Mouse (Mus musculus): ENCODE results near the gene Trim65. TPM values are rescaled to one million over a fixed set of nuclear protein-coding genes. Genes with fewer than 3 reads are reported as not detected.
A peak's percentile ranks its signal among the peaks of the same experiment; 100 is the strongest.

Trim65 gene
- polyA plus RNA-seq, 1 experiment from 2014 or later: 2.2 TPM

GRCm38 (mm10) chr11:116103572-116103971, 27.4 kb downstream of the Trim65 start:
- no peak for ATAC-seq (ENCODE audit: insufficient number of reproducible peaks, low FRiP score, low TSS enrichment, low read depth)
- peaks cover 26% of the 10 kb centered on the region for H3K27me3 ChIP-seq (ENCODE audit: control insufficient read depth, insufficient read depth, low read length)
- H3K4me3 ChIP-seq (ENCODE audit: low read depth, low read length): no peak overlapping the region
- H3K36me3 ChIP-seq (ENCODE audit: control insufficient read depth, insufficient read depth, low read length): no peaks in the 10 kb centered on the region
- H3K9ac ChIP-seq (ENCODE audit: low read length): no peak overlapping the region
- 0 out of 2 replicates have a peak overlapping the region, but pooled peaks have one; percentile 53 for H3K27ac ChIP-seq (replicated peaks; ENCODE audit: low read depth, low read length)
- H3K9me3 ChIP-seq (ENCODE audit: control insufficient read depth, low read length): no peaks in the 10 kb centered on the region
- H3K4me1 ChIP-seq (ENCODE audit: control insufficient read depth, insufficient read depth, low read length): peaks cover 31% of the 10 kb centered on the region
- no peak overlapping the region for H3K4me2 ChIP-seq (ENCODE audit: low read depth, severe bottlenecking)
- DNase-seq (ENCODE audit: low spot score): no peak
- 79% methylated on average over 12 of the region's 12 CpGs for WGBS

DNA sequence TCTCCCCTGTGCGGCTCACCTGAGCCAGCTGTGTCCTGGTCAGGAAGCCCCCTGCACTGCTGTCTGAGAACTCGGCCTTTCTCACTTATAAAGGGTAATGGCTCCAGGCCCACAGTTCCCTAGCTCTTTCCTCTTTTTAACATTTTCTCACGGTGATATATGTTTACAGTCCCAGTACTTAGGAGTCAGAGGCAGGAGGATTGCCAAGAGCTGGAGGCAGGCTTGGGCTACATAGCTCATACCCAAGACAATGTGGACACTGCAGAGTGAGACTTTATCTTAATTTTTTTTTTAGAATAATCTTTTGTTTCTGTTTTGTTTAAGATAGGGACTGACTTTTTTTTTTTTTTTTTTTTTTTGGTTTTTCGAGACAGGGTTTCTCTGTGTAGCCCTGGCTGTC, 28.5 kb downstream of the Trim65 start:
- Histone ChIP-seq H3K9ac (ENCODE audit: low read length) (no peak overlapping the region), H3K27me3 (ENCODE audit: control insufficient read depth, insufficient read depth, low read length) (peaks cover 15% of the 10 kb centered on the region), H3K4me2 (ENCODE audit: low read depth, severe bottlenecking) (no peak overlapping the region), H3K27ac (replicated peaks; ENCODE audit: low read depth, low read length) (peak overlapping the region; percentile 54), H3K9me3 (ENCODE audit: control insufficient read depth, low read length) (no peaks in the 10 kb centered on the region), H3K4me3 (ENCODE audit: low read depth, low read length) (no peak overlapping the region), H3K4me1 (ENCODE audit: control insufficient read depth, insufficient read depth, low read length) (peaks cover 25% of the 10 kb centered on the region), H3K36me3 (ENCODE audit: control insufficient read depth, insufficient read depth, low read length) (no peaks in the 10 kb centered on the region)
- ATAC-seq (ENCODE audit: insufficient number of reproducible peaks, low FRiP score, low TSS enrichment, low read depth): no peak
- DNase-seq (ENCODE audit: low spot score): no peak
- 65% methylated on average over 3 of the region's 4 CpGs for WGBS

DNA sequence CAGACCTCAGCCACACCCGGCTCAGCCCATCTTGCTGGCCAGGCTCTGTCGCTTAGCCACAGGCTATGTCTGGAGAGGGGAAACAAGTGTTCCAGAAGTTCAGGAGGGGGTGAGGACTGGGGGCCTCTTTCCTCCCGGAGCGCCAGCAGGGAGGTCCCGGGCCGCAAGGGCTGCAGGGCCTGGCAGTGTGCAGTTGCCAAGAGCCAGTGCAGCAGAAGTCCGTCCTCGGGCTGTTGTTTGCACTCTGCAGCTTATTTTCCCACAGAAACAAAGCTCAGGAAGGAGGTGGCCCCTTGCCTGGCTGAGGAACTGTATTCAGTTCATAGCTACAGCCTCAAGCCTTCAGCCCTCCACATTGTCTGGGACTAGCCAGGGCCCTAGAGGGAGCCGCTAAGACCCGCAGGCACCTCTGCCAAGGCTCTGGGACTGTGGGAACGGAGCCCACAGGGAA, 29.0 kb downstream of the Trim65 start:
- 54% methylated on average over 11 of the region's 11 CpGs for WGBS
- no peak overlapping the region for H3K4me2 ChIP-seq (ENCODE audit: low read depth, severe bottlenecking)

GRCm38 (mm10) chr11:116100839-116101238, 30.1 kb downstream of the Trim65 start:
- Histone ChIP-seq H3K4me3 (ENCODE audit: low read depth, low read length) (no peak overlapping the region), H3K9ac (ENCODE audit: low read length) (no peak overlapping the region), H3K9me3 (ENCODE audit: control insufficient read depth, low read length) (no peaks in the 10 kb centered on the region), H3K4me1 (ENCODE audit: control insufficient read depth, insufficient read depth, low read length) (peaks cover 11% of the 10 kb centered on the region), H3K36me3 (ENCODE audit: control insufficient read depth, insufficient read depth, low read length) (no peaks in the 10 kb centered on the region), H3K4me2 (ENCODE audit: low read depth, severe bottlenecking) (no peak overlapping the region), H3K27ac (replicated peaks; ENCODE audit: low read depth, low read length) (no peak overlapping the region), H3K27me3 (ENCODE audit: control insufficient read depth, insufficient read depth, low read length) (peaks cover 4% of the 10 kb centered on the region; the same call in 1 of the 2 replicates)
- DNase-seq (ENCODE audit: low spot score): no peak
- no peak for ATAC-seq (ENCODE audit: insufficient number of reproducible peaks, low FRiP score, low TSS enrichment, low read depth)
- 87% methylated on average over 7 of the region's 7 CpGs for WGBS

More for the DNA sequence above, 29.0 kb downstream of the Trim65 start:
- ATAC-seq (ENCODE audit: insufficient number of reproducible peaks, low FRiP score, low TSS enrichment, low read depth) (no peak), DNase-seq (ENCODE audit: low spot score) (no peak)
- peak overlapping the region; percentile 54 for H3K27ac ChIP-seq (replicated peaks; ENCODE audit: low read depth, low read length)
- H3K4me1 ChIP-seq (ENCODE audit: control insufficient read depth, insufficient read depth, low read length): peaks cover 20% of the 10 kb centered on the region
- 0 out of 2 replicates have a peak overlapping the region, but pooled peaks have one; percentile 8 for H3K9ac ChIP-seq (ENCODE audit: low read length)
- H3K36me3 ChIP-seq (ENCODE audit: control insufficient read depth, insufficient read depth, low read length): no peaks in the 10 kb centered on the region
- H3K9me3 ChIP-seq (ENCODE audit: control insufficient read depth, low read length): no peaks in the 10 kb centered on the region
- no peak overlapping the region for H3K4me3 ChIP-seq (ENCODE audit: low read depth, low read length)
- peaks cover 10% of the 10 kb centered on the region for H3K27me3 ChIP-seq (ENCODE audit: control insufficient read depth, insufficient read depth, low read length)

DNA sequence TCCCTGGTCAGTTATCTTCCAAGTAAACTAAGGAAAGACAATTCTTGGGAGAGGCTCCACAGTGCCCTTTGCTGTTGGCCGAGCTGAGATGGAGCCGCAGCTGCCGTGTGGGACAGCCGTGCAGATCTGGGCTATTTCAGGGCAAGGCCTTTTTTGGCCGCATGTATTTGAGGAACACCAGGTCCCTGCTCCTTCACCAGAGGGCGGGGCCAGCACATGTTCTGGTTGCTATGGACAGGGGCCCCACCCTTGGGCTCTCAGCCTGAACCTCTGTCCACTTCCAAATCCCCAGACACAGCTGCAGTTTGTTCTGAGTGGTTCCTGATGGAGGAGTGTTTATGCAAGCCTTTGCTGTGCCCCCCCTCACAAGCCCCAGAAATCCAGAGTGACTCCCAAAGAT, 30.5 kb downstream of the Trim65 start:
- Histone ChIP-seq H3K27ac (replicated peaks; ENCODE audit: low read depth, low read length) (no peak overlapping the region), H3K4me3 (ENCODE audit: low read depth, low read length) (no peak overlapping the region), H3K9ac (ENCODE audit: low read length) (no peak overlapping the region), H3K4me1 (ENCODE audit: control insufficient read depth, insufficient read depth, low read length) (peaks cover 11% of the 10 kb centered on the region), H3K4me2 (ENCODE audit: low read depth, severe bottlenecking) (no peak overlapping the region), H3K27me3 (ENCODE audit: control insufficient read depth, insufficient read depth, low read length) (no peaks in the 10 kb centered on the region), H3K9me3 (ENCODE audit: control insufficient read depth, low read length) (no peaks in the 10 kb centered on the region), H3K36me3 (ENCODE audit: control insufficient read depth, insufficient read depth, low read length) (no peaks in the 10 kb centered on the region)
- 78% methylated on average over 6 of the region's 6 CpGs for WGBS
- ATAC-seq (ENCODE audit: insufficient number of reproducible peaks, low FRiP score, low TSS enrichment, low read depth): no peak
- no peak for DNase-seq (ENCODE audit: low spot score)

DNA sequence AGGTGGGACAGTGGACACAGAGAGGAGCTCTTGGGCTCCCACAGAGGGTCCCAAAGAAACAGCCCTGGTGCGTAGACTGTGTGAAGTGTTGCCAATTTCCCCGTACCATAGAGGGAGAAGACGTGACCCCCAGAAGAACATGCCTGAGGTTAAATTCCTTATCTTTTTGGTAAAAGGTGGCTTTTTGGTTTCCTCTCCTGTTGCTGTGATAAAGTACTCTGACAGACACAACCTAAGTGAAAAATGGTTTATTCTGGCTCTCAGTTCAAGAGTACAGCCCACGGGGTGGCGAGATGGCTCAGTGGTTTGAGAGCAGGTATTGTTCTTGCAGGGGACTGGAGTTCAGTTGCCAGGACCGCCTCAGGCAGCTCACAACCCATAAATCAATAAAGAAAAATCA, 31.5 kb downstream of the Trim65 start:
- Histone ChIP-seq H3K27ac (replicated peaks; ENCODE audit: low read depth, low read length) (no peak overlapping the region), H3K4me3 (ENCODE audit: low read depth, low read length) (no peak overlapping the region), H3K4me1 (ENCODE audit: control insufficient read depth, insufficient read depth, low read length) (peaks cover 11% of the 10 kb centered on the region), H3K27me3 (ENCODE audit: control insufficient read depth, insufficient read depth, low read length) (no peaks in the 10 kb centered on the region), H3K4me2 (ENCODE audit: low read depth, severe bottlenecking) (no peak overlapping the region), H3K36me3 (ENCODE audit: control insufficient read depth, insufficient read depth, low read length) (no peaks in the 10 kb centered on the region), H3K9me3 (ENCODE audit: control insufficient read depth, low read length) (no peaks in the 10 kb centered on the region), H3K9ac (ENCODE audit: low read length) (no peak overlapping the region)
- 89% methylated on average over 6 of the region's 6 CpGs for WGBS
- DNase-seq (ENCODE audit: low spot score): no peak
- ATAC-seq (ENCODE audit: insufficient number of reproducible peaks, low FRiP score, low TSS enrichment, low read depth): no peak

DNA sequence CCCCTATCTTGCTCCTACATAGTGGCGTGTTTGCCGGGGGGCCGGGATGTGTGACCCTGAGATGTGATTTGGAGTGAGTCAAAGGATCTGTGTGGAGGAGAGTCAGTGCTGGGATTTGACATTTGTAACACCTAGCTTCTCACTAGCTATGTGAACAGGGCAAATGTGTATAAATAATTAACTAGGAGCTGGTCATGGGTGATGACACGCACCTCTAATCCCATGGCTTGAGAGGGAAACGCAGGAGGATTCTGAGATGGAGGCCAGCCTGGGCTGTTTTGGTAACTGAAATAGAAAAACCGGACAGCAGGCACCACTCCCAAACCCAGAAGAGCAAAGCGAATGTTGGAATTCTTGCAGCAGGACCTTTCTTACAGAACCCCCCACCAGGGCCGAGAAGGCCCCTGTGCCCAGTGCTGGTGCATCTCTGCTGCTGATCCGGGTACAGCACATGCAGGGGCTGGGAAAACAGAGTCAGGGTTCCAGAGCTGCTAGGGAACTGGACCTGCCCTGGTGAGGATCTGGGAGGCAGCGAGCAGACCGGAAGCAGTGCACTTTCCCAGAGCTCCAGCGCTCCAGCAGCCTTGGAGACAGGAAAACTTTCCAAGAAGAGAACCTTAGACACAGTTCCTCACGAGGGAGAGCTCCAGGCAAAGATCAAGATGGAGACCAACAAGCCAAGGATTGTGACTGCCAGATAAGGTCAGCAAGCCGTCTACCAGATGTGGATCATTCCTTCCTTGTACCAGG, 32.0 kb downstream of the Trim65 start:
- H3K4me3 ChIP-seq (ENCODE audit: low read depth, low read length): no peak overlapping the region
- no peak for ATAC-seq (ENCODE audit: insufficient number of reproducible peaks, low FRiP score, low TSS enrichment, low read depth)
- H3K27me3 ChIP-seq (ENCODE audit: control insufficient read depth, insufficient read depth, low read length): no peaks in the 10 kb centered on the region
- whole genome bisulfite sequencing: 80% methylated on average over 14 of the region's 14 CpGs
- H3K9ac ChIP-seq (ENCODE audit: low read length): no peak overlapping the region
- H3K9me3 ChIP-seq (ENCODE audit: control insufficient read depth, low read length): no peaks in the 10 kb centered on the region
- peaks cover 7% of the 10 kb centered on the region; the same call in 1 of the 2 replicates for H3K4me1 ChIP-seq (ENCODE audit: control insufficient read depth, insufficient read depth, low read length)
- no peak for DNase-seq (ENCODE audit: low spot score)
- H3K36me3 ChIP-seq (ENCODE audit: control insufficient read depth, insufficient read depth, low read length): no peaks in the 10 kb centered on the region
- H3K27ac ChIP-seq (replicated peaks; ENCODE audit: low read depth, low read length): no peak overlapping the region
- no peak overlapping the region for H3K4me2 ChIP-seq (ENCODE audit: low read depth, severe bottlenecking)

DNA sequence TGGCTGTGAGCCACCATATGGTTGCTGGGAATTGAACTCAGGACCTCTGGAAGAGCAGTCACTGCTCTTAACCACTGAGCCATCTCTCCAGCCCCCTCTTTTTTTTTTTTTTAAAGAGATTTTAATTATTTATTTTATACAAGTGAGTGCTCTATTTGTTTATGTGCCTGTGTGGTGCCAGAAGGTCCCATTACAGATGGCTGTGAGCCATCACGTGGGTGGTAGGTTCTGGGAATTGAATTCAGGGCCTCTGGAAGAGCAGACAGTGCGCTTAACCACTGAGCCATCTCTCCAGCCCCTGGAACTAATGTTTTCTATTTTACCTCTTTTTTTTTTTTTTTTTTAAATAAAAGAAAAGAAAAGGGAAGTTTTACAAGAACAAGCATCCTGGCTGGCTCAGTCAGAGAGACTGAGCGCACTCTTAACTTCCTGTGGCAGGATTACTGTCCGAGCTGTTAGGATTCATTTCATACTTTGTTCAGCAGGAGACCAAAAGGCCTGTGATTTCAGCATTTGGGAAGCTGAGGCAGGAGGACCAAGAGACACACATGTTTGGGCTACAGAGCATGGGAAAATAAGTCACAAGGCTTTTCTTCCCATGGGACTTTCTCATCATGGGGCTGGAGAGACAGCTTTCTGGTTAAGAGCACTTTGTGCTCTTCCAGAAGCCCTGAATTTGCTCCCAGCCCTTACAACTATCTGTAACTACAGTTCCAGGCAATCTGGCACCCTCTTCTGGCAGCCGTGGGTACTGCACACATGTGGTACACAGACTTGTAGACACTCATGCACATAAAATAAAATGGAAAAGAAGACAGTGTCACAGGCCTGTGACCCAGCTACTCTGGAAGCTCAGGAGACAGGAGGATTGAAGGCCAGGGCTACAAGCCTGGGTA, 34.5 kb downstream of the Trim65 start:
- 91% methylated on average over 5 of the region's 5 CpGs for WGBS
- Histone ChIP-seq H3K27ac (replicated peaks; ENCODE audit: low read depth, low read length) (no peak overlapping the region), H3K4me1 (ENCODE audit: control insufficient read depth, insufficient read depth, low read length) (no peaks in the 10 kb centered on the region), H3K4me3 (ENCODE audit: low read depth, low read length) (no peak overlapping the region), H3K4me2 (ENCODE audit: low read depth, severe bottlenecking) (no peak overlapping the region), H3K27me3 (ENCODE audit: control insufficient read depth, insufficient read depth, low read length) (no peaks in the 10 kb centered on the region), H3K9ac (ENCODE audit: low read length) (no peak overlapping the region), H3K36me3 (ENCODE audit: control insufficient read depth, insufficient read depth, low read length) (no peaks in the 10 kb centered on the region), H3K9me3 (ENCODE audit: control insufficient read depth, low read length) (no peaks in the 10 kb centered on the region)
- DNase-seq (ENCODE audit: low spot score) (peak; percentile 51), ATAC-seq (ENCODE audit: insufficient number of reproducible peaks, low FRiP score, low TSS enrichment, low read depth) (no peak)

Data from limb, embryonic 11.5 days (tissue).